Mouse (Mus musculus) forebrain, embryonic 16.5 days (tissue): Measurements from ENCODE around the gene Acadl. TPM values are rescaled to one million over a fixed set of nuclear protein-coding genes. Genes with fewer than 3 reads are reported as not detected.
A peak's percentile ranks its signal among the peaks of the same experiment; 100 is the strongest.

Experiments used
- ATAC-seq: fragments of 200-750 bp; cut with Nextera tagmentation; 2 replicates; pipeline ENCODE4 v1.8.0; 2017; ENCODE audit warnings: mild to moderate bottlenecking, moderate library complexity
- H3K27ac ChIP-seq: fragments of 300-500 bp; sonication (generic); 2 replicates; pipeline ENCODE4 v1.5.1; 2014; ENCODE audit warnings: low read length, control low read depth
- H3K27me3 ChIP-seq: fragments of 300-500 bp; sonication (generic); replicated peaks from 2 replicates; pipeline ENCODE4 v1.6.1; 2014; ENCODE audit warnings: low read length; ENCODE audit not compliant: control insufficient read depth, insufficient read depth
- H3K36me3 ChIP-seq: fragments of 300-500 bp; sonication (generic); 2 replicates; pipeline ENCODE4 v1.6.1; 2014; ENCODE audit not compliant: control insufficient read depth, insufficient read depth
- H3K4me1 ChIP-seq: fragments of 300-500 bp; sonication (generic); replicated peaks from 2 replicates; pipeline ENCODE4 v1.6.1; 2014; ENCODE audit warnings: low read length; ENCODE audit not compliant: control insufficient read depth, insufficient read depth
- H3K4me2 ChIP-seq: fragments of 300-500 bp; sonication (generic); 2 replicates; pipeline ENCODE4 v1.6.1; 2014; ENCODE audit warnings: mild to moderate bottlenecking, low read length, control low read depth
- H3K4me3 ChIP-seq: fragments of 300-500 bp; sonication (generic); replicated peaks from 2 replicates; pipeline ENCODE4 v1.5.1; 2014; ENCODE audit warnings: mild to moderate bottlenecking, low read length, control low read depth
- H3K9ac ChIP-seq: fragments of 300-500 bp; sonication (generic); replicated peaks from 2 replicates; pipeline ENCODE4 v1.6.1; 2014; ENCODE audit warnings: low read depth, low read length, control low read depth
- H3K9me3 ChIP-seq: fragments of 300-500 bp; sonication (generic); 2 replicates; pipeline ENCODE4 v1.6.1; 2016; ENCODE audit warnings: low read length; ENCODE audit not compliant: control insufficient read depth
- WGBS: fragments of 180-500 bp; shearing (Covaris S2); extraction: QIAGEN DNeasy Blood & Tissue Kit; methylation state at CpG from one replicate; pipeline ENCODE4 v1.1.7; 2014; 5-methylcytosine and 5-hydroxymethylcytosine counted together
- polyA plus RNA-seq: library from polyadenylated mRNA; unstranded; fragments of >200 nt; fragmentation: Nextera tagmentation; extraction: Ambion mirVana; gene quantifications from 2 replicates; pipeline ENCODE4 v1.2.1, GENCODE M21; 2015

Acadl gene
- polyA plus RNA-seq, 1 experiment from 2014 or later: 33.0 TPM

GRCm38 (mm10) chr1:66829400-66830080 lies 33.5 kb downstream of the Acadl start:
- H3K36me3 ChIP-seq: no peaks in the 10 kb centered on the region
- 78% methylated on average over 9 of the region's 9 CpGs for WGBS
- no peak overlapping the region for H3K9ac ChIP-seq
- H3K9me3 ChIP-seq: no peaks in the 10 kb centered on the region
- no peak overlapping the region for H3K4me3 ChIP-seq
- no peak overlapping the region for H3K27ac ChIP-seq
- no peak overlapping the region for H3K4me2 ChIP-seq
- H3K4me1 ChIP-seq: no peaks in the 10 kb centered on the region
- no peak for ATAC-seq
- no peaks in the 10 kb centered on the region for H3K27me3 ChIP-seq

GRCm38 (mm10) chr1:66821966-66822365 lies 41.1 kb downstream of the Acadl start:
- H3K9me3 ChIP-seq: no peaks in the 10 kb centered on the region
- H3K9ac ChIP-seq: no peak overlapping the region
- no peak overlapping the region for H3K4me2 ChIP-seq
- H3K27ac ChIP-seq: no peak overlapping the region
- WGBS: 70% methylated on average over 9 of the region's 9 CpGs
- ATAC-seq: no peak
- H3K4me3 ChIP-seq: no peak overlapping the region
- H3K27me3 ChIP-seq: no peaks in the 10 kb centered on the region
- H3K4me1 ChIP-seq: peaks cover 9% of the 10 kb centered on the region; the same call in 1 of the 2 replicates
- no peaks in the 10 kb centered on the region for H3K36me3 ChIP-seq

GRCm38 (mm10) chr1:66820241-66820640 lies 42.8 kb downstream of the Acadl start:
- no peaks in the 10 kb centered on the region for H3K27me3 ChIP-seq
- no peaks in the 10 kb centered on the region for H3K36me3 ChIP-seq
- H3K27ac ChIP-seq: no peak overlapping the region
- no peak overlapping the region for H3K9ac ChIP-seq
- 20% methylated on average over 7 of the region's 7 CpGs for WGBS
- H3K4me2 ChIP-seq: no peak overlapping the region
- no peak overlapping the region for H3K4me3 ChIP-seq
- peaks cover 13% of the 10 kb centered on the region for H3K4me1 ChIP-seq
- H3K9me3 ChIP-seq: no peaks in the 10 kb centered on the region
- ATAC-seq: no peak

- H3K4me2 ChIP-seq: peak overlapping the region; percentile 98
- H3K27me3 ChIP-seq: no peaks in the 10 kb centered on the region
- H3K4me1 ChIP-seq: peaks cover 20% of the 10 kb centered on the region
- peak; percentile 41 for ATAC-seq
- no peaks in the 10 kb centered on the region for H3K36me3 ChIP-seq
- H3K27ac ChIP-seq: peak overlapping the region; percentile 93
- H3K9ac ChIP-seq: peak overlapping the region; percentile 98
- no peaks in the 10 kb centered on the region for H3K9me3 ChIP-seq
- WGBS: under 1% methylated on average over 20 of the region's 20 CpGs
- H3K4me3 ChIP-seq: peak overlapping the region; percentile 86
Observed at GRCm38 (mm10) chr1:66817865-66818315, 45.2 kb downstream of the Acadl start.

- H3K9ac ChIP-seq: peak within 1 kb of the TSS; percentile 98
- peaks cover 20% of the 10 kb centered on the region for H3K4me1 ChIP-seq
- H3K36me3 ChIP-seq: no peaks in the 10 kb centered on the region
- no peaks in the 10 kb centered on the region for H3K9me3 ChIP-seq
- 0% methylated on average over 42 of the region's 56 CpGs for WGBS
- H3K27me3 ChIP-seq: no peaks in the 10 kb centered on the region
- peak within 1 kb of the TSS; percentile 98 for H3K4me2 ChIP-seq
- peak; percentile 86 for ATAC-seq
- peak within 1 kb of the TSS; percentile 93 for H3K27ac ChIP-seq
- peak within 1 kb of the TSS; percentile 86 for H3K4me3 ChIP-seq
Observed at GRCm38 (mm10) chr1:66817453-66817839, 45.6 kb downstream of the Acadl start, which contains the start of gene Kansl1l. Gene Kansl1l, minus strand, starts transcription at chr1:66817562.

- ATAC-seq: peak; percentile 84
- H3K4me2 ChIP-seq: peak overlapping the region; percentile 67
- H3K9me3 ChIP-seq: no peaks in the 10 kb centered on the region
- H3K4me3 ChIP-seq: peak overlapping the region; percentile 86
- peaks cover 20% of the 10 kb centered on the region for H3K4me1 ChIP-seq
- peak overlapping the region; percentile 93 for H3K27ac ChIP-seq
- 0% methylated on average over 28 of the region's 63 CpGs for WGBS
- no peaks in the 10 kb centered on the region for H3K27me3 ChIP-seq
- H3K9ac ChIP-seq: peak overlapping the region; percentile 98
- no peaks in the 10 kb centered on the region for H3K36me3 ChIP-seq
Observed at GRCm38 (mm10) chr1:66816837-66817452, 46.1 kb downstream of the Acadl start.

GRCm38 (mm10) chr1:66815941-66816777 lies 46.9 kb downstream of the Acadl start:
- Histone ChIP-seq H3K27me3 (no peaks in the 10 kb centered on the region), H3K27ac (peak overlapping the region; percentile 81), H3K4me3 (peak overlapping the region; percentile 86), H3K4me1 (peaks cover 20% of the 10 kb centered on the region), H3K9ac (peak overlapping the region; percentile 70), H3K9me3 (no peaks in the 10 kb centered on the region), H3K36me3 (no peaks in the 10 kb centered on the region), H3K4me2 (peak overlapping the region; percentile 67)
- under 1% methylated on average over 39 of the region's 39 CpGs for WGBS
- peak; percentile 32 for ATAC-seq

- Histone ChIP-seq H3K4me3 (no peak overlapping the region), H3K27me3 (no peaks in the 10 kb centered on the region), H3K9ac (0 out of 2 replicates have a peak overlapping the region, but pooled peaks have one; percentile 9), H3K27ac (no peak overlapping the region), H3K4me1 (peaks cover 13% of the 10 kb centered on the region), H3K36me3 (no peaks in the 10 kb centered on the region), H3K9me3 (no peaks in the 10 kb centered on the region), H3K4me2 (0 out of 2 replicates have a peak overlapping the region, but pooled peaks have one; percentile 3)
- ATAC-seq: no peak
- 58% methylated on average over 8 of the region's 8 CpGs for WGBS
Observed at GRCm38 (mm10) chr1:66814756-66815155, 48.3 kb downstream of the Acadl start.

- no peak overlapping the region for H3K4me3 ChIP-seq
- H3K27me3 ChIP-seq: no peaks in the 10 kb centered on the region
- peaks cover 3% of the 10 kb centered on the region; the same call in 1 of the 2 replicates for H3K9me3 ChIP-seq
- peaks cover 13% of the 10 kb centered on the region for H3K4me1 ChIP-seq
- H3K4me2 ChIP-seq: no peak overlapping the region
- ATAC-seq: no peak
- H3K36me3 ChIP-seq: no peaks in the 10 kb centered on the region
- no peak overlapping the region for H3K27ac ChIP-seq
- no peak overlapping the region for H3K9ac ChIP-seq
- 89% methylated on average over 1 of the region's 1 CpGs for WGBS
Observed at GRCm38 (mm10) chr1:66813191-66813590, 49.9 kb downstream of the Acadl start.
